Mouse (Mus musculus) layer of hippocampus, postnatal 10 days (tissue): ENCODE results near the gene Trim33. TPM values are rescaled to one million over a fixed set of nuclear protein-coding genes. Genes with fewer than 3 reads are reported as not detected.

Experiments
- DNase-seq, 2 experiments: peaks; one replicate each; pipeline ENCODE4 v3.0.0; 2021; ENCODE audit warnings: low spot score in 2 of 2
- long read RNA-seq: library from polyadenylated mRNA; stranded (forward); transcript quantifications from one replicate; pipeline ENCODE4 v2.0.0, GENCODE M21; 2023
- total RNA-seq, 2 experiments: library from RNA; stranded (reverse); gene quantifications; 2 replicates each; pipeline ENCODE4 v1.2.3; 2021

Trim33 gene
- total RNA-seq: 10 to 100 TPM; 54.4 to 56.4 TPM
- long read RNA-seq, partial matches to known transcripts: 2 of 4 reads
- long read RNA-seq, other reads (novel, unspliced or antisense): 2 of 4 reads

DNA sequence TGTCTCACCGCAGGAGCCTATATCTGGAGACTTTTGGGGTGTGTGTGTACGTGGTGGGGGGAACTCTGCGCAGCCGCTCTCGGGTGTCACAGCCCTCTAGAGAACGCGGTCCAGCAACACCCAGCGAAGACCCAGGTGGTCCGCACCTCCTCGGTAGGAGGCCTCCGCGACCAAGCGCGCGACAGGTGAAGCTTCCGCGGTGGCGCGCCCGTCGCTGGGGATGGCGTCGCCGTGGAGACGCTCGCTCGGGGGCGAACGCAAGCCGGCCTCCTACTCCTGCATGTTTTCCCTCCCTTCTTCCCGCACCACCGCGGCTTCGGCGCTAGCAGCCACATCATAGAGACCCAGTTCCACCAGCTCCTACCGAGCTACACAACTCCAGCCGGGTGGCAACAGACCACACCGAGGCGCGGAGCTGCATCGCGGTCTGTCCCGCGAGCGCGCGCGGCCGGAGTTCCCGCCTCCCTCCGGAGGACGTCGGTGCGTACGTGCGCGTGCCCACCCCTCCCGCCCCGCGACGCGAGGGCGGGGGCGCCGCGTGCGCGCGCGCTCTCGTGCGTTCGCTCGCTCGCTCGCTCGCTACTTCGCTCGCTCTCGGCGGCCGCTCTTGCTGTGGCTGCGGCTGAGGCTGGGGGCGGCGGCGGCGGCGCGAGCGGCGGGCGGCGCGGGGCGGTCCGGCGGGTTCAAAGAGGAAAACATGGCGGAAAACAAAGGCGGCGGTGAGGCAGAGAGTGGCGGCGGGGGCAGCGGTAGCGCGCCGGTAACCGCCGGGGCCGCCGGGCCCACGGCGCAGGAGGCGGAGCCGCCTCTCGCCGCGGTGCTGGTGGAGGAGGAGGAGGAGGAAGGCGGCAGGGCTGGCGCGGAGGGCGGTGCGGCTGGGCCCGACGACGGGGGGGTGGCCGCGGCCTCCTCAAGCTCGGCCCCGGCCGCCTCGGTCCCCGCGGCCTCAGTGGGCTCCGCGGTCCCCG is at the start of gene Trim33:
Gene Trim33, plus strand, starts transcription at position 112 of the 968 bp plus-strand sequence.
- peak; percentile 88 to 93 for DNase-seq

DNA sequence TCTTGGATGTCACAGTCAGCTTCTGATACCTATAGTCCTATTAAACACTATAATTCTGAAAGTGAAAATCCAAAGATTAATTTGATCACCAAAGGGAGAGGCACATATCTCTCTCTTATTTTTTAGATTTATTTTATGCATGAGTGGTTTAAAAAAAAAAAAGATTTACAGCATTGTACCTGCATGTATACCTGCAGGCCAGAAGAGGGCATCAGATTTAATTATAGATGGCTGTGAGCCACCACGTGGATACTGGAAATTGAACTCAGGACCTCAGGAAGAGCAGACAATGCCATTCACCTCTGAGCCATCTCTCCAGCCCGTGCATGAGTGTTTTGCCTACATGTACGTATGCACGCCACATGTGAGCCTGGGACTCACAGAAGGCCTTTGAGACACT is 46.7 kb upstream of the Trim33 start:
- no peak for DNase-seq

DNA sequence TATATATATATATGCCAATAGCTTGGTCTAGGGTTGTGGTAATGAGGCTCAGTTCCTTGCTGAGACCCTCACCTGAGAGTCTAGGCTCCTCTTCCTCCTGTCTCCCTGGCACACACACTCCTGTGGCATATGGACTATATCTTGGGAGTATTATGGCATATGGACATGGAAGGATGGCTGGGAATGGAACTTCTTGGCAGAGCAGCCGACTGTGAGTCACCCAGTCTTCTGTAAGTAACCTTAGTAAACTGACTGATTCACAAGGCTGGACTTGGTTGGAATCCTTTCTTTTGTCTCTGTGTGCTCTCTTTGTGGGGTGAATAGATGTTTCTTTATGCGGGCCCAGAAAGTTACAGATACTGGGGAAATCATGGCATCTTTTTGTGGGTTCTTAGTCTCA is 37.6 kb upstream of the Trim33 start:
- DNase-seq: no peak

DNA sequence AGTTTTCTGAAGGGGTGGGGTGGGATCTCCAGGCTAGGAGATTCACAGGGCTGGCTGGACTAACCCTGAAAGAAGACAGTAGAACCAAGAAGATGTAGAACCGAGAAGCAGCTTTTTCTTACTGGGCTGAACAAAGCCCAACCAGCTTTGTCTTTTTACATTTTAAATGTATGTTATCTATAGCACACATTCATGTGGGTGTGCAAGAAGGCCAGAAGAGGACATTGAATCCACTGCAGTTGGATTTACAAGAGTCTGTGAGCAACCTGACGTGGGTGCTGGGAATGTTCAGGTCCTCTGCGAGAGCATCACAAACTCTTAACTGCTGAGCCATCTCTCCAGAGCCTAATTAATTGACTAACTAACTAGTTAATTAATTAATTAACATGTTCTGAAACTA is 36.9 kb upstream of the Trim33 start:
- no peak for DNase-seq

DNA sequence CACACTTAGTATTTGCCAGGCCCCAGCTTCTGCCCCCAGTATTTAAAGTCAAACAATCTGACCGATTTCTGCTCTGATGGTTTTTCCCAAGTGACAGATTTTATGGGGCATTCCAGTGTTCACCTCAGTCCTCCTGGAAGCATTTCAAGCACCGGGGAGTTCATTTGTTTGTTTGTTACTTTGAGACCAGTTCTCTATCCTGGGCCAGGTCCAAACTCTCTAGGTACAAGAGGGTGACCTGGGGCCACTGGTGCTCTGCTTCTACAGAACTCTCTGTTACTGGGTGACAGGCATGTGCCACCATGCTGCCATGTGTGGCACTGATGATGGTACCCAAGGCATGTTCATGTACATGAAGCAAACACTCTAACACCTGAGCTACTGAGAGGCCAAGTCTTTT is 35.6 kb upstream of the Trim33 start:
- no peak for DNase-seq

DNA sequence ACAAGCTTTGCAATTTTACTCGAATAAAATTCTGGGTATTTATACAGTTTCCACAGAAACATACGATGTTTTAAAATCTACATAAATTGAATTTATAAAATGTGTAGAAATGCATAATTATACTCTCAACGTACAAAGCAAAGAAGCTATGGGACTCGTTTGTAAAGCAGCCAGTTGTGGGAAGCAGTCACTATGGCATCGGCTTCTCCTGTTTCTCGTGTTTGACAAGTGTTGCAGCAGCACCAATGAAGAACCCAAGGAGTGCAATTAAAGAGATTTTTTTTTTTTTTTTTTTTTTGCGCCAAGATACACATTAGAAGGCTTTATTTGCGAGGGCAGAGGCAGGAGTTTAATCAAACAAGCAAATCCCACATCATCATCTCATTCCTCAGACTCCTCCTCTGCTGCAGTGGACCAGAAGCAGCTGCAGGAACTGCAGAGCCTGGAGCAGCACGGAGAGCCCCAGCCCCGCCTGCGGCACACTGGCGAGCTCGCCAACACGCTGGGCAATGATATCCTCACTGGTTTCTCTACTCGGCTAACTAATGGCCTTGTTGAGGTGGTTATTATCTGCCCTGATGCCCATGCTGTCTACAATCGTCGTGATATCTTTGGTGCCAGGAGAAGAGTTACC is 32.3 kb upstream of the Trim33 start:
- DNase-seq: no peak

DNA sequence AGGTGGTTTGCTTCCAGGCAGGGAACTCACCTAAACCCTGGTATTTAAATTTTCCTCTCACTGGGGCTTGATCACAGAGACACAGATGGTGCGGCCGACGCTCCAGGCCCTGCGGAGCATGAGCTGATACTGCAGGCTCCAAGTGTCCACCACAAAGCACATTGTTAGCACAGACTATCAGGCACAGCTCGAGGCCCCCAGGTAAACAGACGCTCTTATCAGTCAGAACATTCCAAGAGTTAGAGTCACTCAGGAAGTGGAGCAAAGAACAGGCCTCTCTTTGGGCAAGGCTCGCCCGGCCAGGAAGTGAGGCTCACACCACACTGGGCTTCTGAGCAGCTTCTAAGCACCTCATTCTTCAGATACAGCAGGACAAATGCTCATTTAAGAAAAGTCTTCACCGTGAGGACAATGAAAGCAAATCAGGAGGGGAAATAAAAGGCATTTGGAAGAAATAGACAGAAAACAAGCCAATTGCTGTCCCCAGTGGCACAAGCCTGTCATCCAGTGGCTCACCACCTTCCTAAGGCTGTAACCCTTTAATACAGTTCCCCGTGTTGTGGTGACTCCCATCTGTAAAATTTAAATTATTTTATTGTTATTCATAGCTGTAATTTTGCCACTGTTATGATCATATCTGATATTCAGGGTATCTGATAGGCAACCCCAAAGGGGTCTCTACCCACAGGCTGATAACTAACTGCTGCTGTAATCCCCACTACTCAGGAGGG is 22.8 kb upstream of the Trim33 start:
- DNase-seq: no peak

DNA sequence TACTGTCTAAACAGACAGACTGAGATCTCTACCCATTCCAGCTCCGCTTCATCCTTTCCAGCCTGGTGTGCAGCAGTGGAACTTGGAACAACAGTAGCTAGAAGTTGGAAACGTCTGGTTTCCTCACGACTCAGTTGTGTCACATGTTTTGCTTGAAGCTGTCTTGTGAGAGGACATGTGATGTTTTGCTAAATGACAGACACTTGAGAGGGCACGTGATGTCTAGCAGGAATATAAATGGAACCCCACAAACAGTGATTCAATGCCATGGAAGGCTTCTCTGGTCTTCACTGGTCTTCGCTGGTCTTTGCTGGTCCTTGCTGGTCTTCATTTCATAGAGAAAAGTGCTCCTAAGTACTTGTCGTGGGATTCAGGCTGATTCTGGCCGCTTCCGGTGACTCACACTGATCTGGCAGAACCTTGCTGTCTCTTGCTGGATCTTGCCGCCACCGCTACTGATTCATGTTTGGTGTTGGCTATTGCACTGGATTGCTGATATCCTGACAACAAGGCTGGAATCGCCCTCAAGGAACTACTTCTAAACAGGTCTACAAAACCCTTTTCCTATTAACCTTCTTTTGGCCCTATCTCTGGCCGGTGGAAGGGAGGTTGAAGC is 16.2 kb upstream of the Trim33 start:
- DNase-seq: no peak

DNA sequence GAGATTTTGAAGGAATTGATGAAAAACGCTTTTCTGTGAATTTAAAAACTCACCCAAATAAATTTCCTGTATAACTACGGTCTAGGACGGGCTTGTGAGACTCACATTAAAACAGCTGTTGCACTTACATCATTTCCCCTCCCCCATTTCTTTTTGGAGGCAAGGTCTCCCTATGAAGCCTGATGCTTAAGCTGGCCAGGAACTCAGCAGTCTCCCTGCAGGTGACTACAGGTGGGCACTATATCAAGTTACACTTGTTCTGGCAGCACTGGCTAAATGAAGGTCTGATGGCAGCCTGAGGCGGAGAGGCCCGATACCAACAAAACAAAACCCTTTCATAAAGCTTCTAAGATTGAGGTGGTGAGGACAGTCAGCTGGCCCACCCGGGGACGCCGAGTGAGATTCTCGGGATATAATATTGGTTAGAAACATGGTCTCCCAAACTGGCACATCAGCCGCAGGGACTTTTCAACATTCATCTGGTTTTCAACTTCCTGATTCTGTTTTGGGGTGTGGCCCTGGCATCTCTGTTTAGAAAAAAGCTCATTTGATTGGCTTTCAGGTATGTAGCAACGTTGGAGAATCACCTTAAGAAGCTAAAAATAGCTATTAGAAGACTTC is 422 bp upstream of the Trim33 start:
- peak; percentile 19 to 30 for DNase-seq

GRCm38 (mm10) chr3:103280241-103280761 is 1.2 kb downstream of the Trim33 start:
- peak; percentile 62 to 68 for DNase-seq

GRCm38 (mm10) chr3:103280875-103281274 is 1.8 kb downstream of the Trim33 start:
- DNase-seq: no peak

DNA sequence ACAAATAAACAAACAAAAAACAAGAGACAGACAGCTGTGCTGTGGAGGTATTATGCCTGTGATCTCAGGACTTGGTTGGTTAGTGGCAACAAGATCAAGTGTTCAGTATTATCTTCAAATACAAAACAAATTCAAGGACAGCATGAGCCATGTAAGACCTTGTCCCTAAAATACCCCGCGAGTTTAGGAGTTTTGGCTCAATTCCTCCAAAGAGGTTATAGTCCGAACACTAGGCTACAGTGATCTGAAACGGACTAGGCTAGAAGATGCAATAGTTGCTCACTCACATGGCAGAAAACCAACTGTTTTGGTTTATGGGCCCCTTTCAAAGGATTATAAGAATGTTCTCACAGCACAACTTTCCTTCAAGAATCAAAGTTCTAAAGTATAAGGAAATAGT is 9.7 kb downstream of the Trim33 start:
- no peak for DNase-seq

DNA sequence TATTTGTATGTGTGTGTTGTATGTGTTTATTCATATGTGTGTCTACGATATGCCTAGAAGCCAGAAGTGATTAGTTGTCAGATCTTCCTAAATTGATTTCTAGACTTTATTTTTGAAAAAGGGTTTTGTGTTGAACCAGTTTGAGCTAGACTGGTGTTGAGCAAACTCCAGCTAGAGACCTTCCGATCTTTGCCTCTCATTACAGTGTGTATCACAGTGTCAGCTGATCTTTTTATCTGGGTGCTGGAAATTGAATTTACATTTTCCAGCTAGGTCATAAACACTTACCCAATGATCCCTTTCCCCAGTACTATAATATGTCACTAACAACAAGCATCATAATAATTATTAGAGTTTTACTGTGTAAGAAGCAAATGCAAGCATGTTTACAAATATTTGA is 12.0 kb downstream of the Trim33 start:
- no peak for DNase-seq

GRCm38 (mm10) chr3:103305411-103305982 is 26.4 kb downstream of the Trim33 start:
- no peak for DNase-seq

- DNase-seq: no peak
Observed at GRCm38 (mm10) chr3:103309252-103309651, 30.2 kb downstream of the Trim33 start.

DNA sequence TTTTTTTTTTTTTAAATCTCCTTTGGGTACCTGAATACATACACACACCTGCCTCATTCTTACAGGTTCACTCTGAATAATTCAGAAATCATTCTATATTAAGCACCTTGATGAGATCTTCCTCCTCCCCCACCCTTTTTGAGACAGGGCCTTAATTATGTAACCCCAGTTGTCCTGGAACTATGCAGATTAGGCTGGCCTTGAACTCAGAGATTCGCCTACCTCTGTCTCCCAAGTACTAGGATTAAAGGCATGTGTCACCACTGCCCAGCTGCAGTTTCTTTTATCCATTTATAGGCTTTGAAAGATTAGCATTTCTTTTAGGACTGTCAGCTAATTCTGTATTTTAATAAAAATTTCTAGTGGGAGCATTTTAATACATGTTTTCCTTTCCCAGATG is 30.7 kb downstream of the Trim33 start:
- no peak for DNase-seq

GRCm38 (mm10) chr3:103314291-103314690 is 35.2 kb downstream of the Trim33 start:
- DNase-seq: no peak

DNA sequence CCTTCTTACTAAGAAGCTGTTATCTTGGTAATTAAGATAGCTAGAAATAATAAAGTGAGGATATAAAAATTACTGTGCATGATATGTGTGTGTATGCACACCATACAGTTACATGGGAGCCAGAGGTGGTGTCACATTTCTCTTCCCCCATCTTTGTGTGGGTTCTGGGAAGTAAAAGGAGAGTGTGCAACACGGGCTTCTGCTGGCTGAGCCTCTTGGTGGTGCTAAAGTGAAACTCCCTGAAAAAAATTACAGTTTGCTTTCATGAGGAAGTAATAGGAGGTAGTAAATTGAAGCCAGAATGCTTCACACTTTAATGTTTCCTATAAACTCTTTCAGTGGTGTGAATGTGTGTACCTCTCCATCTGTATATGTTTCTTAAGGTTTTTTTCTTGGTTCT is 56.3 kb downstream of the Trim33 start:
- DNase-seq: no peak

DNA sequence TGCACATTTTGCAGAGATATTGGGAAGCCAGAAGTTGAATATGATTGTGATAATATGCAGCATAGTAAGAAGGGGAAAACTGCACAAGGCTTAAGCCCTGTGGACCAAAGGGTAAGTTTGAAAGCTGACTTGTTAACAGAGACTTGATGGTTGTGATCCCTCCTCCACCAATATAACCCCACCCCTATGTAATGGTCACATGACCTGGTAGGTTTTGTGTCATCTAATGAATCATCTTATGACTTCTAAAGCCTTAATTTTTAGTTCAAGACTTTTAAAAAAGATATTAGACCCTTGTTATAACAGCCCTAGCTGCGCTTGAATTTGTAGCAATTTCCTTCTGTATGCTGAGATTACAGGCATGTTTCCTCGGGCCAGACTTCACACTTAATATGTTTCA is 67.6 kb downstream of the Trim33 start:
- DNase-seq: no peak

DNA sequence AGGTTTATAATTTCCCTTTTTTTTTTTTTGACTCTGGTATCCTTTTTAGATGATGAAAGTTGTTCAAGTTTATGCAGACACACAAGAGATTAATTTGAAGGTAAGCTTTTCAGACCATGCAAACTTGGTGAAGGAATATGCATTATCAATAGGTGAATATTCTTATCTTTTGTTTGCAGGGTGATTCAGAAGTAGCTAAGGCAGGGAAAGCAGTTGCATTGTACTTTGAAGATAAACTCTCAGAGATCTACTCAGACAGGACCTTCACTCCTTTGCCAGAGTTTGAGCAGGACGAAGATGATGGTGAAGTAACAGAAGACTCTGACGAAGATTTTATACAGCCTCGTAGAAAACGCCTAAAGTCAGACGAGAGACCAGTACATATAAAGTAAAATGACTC is 74.4 kb downstream of the Trim33 start:
- no peak for DNase-seq
